Mouse (Mus musculus): ENCODE measurements around the gene Hsph1.

- TF ChIP-seq CTCF (IDR thresholded peaks at IDR 0.05; ENCODE audit: borderline replicate concordance, insufficient read depth, low read depth, low read length) (no peak), POLR2A (IDR thresholded peaks at IDR 0.05; ENCODE audit: borderline replicate concordance, insufficient read depth, low read length) (no peak)
Observed at GRCm38 (mm10) chr5:149576977-149577376, 59.2 kb downstream of the Hsph1 start.
